Mouse (Mus musculus): Measurements from ENCODE around the gene Gab2.

The Gab2 gene

GRCm38 (mm10) chr7:97313364-97313995 is 232.1 kb downstream of the Gab2 start:
- TF ChIP-seq GATA4 (IDR thresholded peaks at IDR 0.05; ENCODE audit: insufficient replicate concordance, low read length), result no peak

GRCm38 (mm10) chr7:97314646-97315045 is 233.3 kb downstream of the Gab2 start:
- no peak for TF ChIP-seq GATA4 (IDR thresholded peaks at IDR 0.05; ENCODE audit: insufficient replicate concordance, low read length)

- TF ChIP-seq GATA4 (IDR thresholded peaks at IDR 0.05; ENCODE audit: insufficient replicate concordance, low read length), result no peak
Observed at GRCm38 (mm10) chr7:97315656-97316055, 234.3 kb downstream of the Gab2 start.

- TF ChIP-seq GATA4 (IDR thresholded peaks at IDR 0.05; ENCODE audit: insufficient replicate concordance, low read length), result no peak
Observed at GRCm38 (mm10) chr7:97317706-97318105, 236.3 kb downstream of the Gab2 start.

GRCm38 (mm10) chr7:97324342-97324741 is 243.0 kb downstream of the Gab2 start:
- TF ChIP-seq GATA4 (IDR thresholded peaks at IDR 0.05; ENCODE audit: insufficient replicate concordance, low read length), result no peak

- no peak for TF ChIP-seq GATA4 (IDR thresholded peaks at IDR 0.05; ENCODE audit: insufficient replicate concordance, low read length)
Observed at GRCm38 (mm10) chr7:97325156-97325985, 244.0 kb downstream of the Gab2 start.

GRCm38 (mm10) chr7:97327376-97327775 is 246.0 kb downstream of the Gab2 start:
- TF ChIP-seq GATA4 (IDR thresholded peaks at IDR 0.05; ENCODE audit: insufficient replicate concordance, low read length), result no peak

DNA sequence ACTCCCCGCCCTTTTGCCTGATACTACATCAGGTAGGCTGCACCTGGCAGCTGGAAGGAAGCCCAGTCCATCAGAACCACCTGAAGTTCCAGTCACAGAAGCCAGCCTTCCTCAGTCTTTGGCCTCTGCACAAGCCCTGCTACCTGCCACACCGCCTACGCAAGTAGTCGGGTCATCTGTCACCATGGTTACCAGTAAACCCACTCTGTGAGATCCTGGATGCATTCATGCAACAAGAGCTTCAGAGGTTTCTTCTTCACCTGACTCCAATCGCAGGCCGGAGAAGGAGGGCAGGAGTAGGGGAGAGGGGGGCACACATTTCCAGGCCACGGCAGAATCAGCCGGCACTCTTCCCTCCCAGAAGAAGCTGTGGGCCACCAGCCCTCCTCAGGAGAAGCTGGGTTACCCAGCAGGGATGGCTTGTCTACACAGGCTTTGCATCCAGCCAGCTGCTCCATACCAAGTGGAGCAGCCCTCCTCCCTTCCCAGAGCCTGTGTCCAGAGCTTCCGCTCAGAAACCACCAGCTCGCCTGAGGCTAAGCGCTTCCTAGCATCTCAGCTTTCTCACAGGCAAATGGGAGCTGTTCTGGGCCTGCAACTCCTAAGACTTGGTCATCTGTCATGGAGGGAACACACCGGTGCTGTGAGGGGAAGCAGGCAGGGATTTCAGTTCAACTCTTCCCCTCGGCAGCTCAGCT is 247.7 kb downstream of the Gab2 start:
- TF ChIP-seq GATA4 (IDR thresholded peaks at IDR 0.05; ENCODE audit: insufficient replicate concordance, low read length), result no peak

- TF ChIP-seq GATA4 (IDR thresholded peaks at IDR 0.05; ENCODE audit: insufficient replicate concordance, low read length), result no peak
Observed at GRCm38 (mm10) chr7:97329676-97330075, 248.3 kb downstream of the Gab2 start.

DNA sequence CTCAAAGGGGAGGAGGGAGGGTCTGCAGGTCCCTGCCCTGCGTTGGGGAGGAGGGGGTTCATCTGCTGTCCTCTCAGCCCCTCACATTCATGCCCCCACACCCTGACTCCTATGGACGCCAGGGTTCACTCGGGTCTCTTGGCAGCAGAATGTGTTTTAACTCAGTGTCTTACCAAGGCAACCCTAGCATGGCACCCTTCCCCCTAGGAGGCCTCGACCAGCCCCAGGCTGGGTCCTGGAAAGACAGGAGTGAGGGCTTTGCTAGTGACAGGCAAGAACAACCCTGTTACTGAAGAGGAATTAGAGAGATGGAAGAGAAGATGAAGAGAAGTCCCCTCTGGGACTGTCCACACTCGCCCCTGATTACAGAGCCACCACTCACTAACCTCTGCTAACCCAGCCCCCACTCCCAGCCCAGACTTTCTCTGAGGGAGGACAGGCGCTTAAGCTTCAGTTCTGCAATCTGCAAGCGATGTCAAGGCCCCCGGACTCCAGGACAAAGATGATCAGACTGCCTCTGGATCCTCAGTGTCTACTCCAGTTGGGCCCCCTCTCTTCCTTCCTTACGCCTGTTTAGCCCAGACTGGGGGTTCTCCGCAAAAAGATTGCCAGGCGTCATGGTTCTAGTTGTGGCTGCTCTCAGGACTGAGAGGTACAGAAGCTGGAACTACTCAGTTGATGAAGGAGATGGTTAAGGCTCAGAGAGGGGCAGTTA is 249.7 kb downstream of the Gab2 start:
- no peak for TF ChIP-seq GATA4 (IDR thresholded peaks at IDR 0.05; ENCODE audit: insufficient replicate concordance, low read length)

GRCm38 (mm10) chr7:97331726-97332666 is 250.6 kb downstream of the Gab2 start, which contains the start of the genes Usp35 and Kctd21:
Gene Usp35, minus strand, starts transcription at chr7:97332020.
Gene Kctd21, plus strand, starts transcription at chr7:97332327.
- TF ChIP-seq GATA4 (IDR thresholded peaks at IDR 0.05; ENCODE audit: insufficient replicate concordance, low read length), result no peak

GRCm38 (mm10) chr7:97332667-97333041 is 251.3 kb downstream of the Gab2 start:
- no peak for TF ChIP-seq GATA4 (IDR thresholded peaks at IDR 0.05; ENCODE audit: insufficient replicate concordance, low read length)

DNA sequence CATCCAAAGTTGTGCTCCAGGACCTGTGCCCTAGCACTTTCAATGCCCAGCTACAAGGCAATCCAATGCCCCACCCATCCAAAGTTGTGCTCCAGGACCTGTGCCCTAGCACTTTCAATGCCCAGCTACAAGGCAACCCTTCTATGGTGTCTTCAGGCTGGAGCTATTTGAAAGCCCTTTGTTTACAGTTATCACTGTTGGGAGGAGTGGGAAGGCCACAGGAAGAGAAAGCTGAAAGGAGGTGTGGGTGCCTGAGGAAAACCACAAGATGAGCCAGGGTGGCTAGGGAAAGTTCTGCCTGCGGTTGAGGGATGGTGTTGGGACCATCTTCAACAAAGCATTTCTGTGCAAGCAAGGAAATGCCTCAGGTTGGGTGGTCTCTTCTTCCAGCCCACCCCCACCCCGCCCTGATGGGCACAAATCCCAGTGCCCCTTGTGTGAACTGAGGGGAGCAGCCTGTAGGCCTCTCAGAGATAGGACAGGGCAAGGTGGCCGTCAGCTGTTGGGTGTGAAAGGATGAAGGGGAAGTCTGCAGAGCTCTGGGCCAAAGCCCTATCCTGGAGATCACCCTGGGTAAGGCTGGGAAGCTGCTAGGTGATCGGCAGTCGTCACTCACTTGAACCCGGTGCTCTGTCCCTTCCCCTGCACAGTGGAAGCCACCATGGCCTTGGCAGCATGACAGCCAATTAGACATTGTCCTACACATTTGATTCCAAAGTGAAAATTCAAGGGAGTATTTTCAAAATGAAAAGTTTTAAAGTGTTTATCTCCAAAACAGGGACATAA is 251.9 kb downstream of the Gab2 start:
- TF ChIP-seq GATA4 (IDR thresholded peaks at IDR 0.05; ENCODE audit: insufficient replicate concordance, low read length), result no peak

Data from liver, adult (tissue).